Mouse (Mus musculus) small intestine, adult 2 months (tissue): ENCODE data around the gene Cfap54. TPM values are rescaled to one million over a fixed set of nuclear protein-coding genes. Genes with fewer than 3 reads are reported as not detected.

Source experiments
- H3K27ac ChIP-seq: fragments of 200-500 bp; 2 replicates; pipeline ENCODE4 v1.5.1; 2012; ENCODE audit warnings: low read depth, low read length, control low read depth, inconsistent platforms; ENCODE audit not compliant: insufficient read depth
- H3K27me3 ChIP-seq: fragments of 200-500 bp; 2 replicates; pipeline ENCODE4 v1.6.1; 2012; ENCODE audit warnings: mild to moderate bottlenecking, moderate library complexity, low read length, inconsistent platforms; ENCODE audit not compliant: control insufficient read depth, insufficient read depth
- H3K36me3 ChIP-seq: fragments of 200-500 bp; 2 replicates; pipeline ENCODE4 v1.6.1; 2012; ENCODE audit warnings: mild to moderate bottlenecking, low read length, control low read depth, inconsistent platforms; ENCODE audit not compliant: control insufficient read depth, insufficient read depth
- H3K4me1 ChIP-seq: fragments of 200-500 bp; 2 replicates; pipeline ENCODE4 v1.6.1; 2012; ENCODE audit warnings: low read length, inconsistent platforms, mixed read lengths; ENCODE audit not compliant: control insufficient read depth, insufficient read depth, insufficient read length
- H3K4me3 ChIP-seq: fragments of 200-500 bp; 2 replicates; pipeline ENCODE4 v1.5.1; 2012; ENCODE audit warnings: low read depth, mild to moderate bottlenecking, control low read depth, inconsistent platforms, low read length, moderate library complexity
- CTCF ChIP-seq: fragments of 200-500 bp; IDR thresholded peaks from 2 replicates; pipeline ENCODE4 v1.5.1; 2012; ENCODE audit warnings: low read depth, mild to moderate bottlenecking, control low read depth, inconsistent platforms, low read length, moderate library complexity, mixed read lengths; ENCODE audit not compliant: insufficient replicate concordance, insufficient read length; ENCODE audit errors: extremely low read depth
- POLR2A ChIP-seq: fragments of 200-500 bp; IDR thresholded peaks from 2 replicates; pipeline ENCODE4 v1.6.1; 2012; ENCODE audit warnings: low read depth, mild to moderate bottlenecking, control low read depth, inconsistent platforms, low read length, moderate library complexity
- WGBS: fragments of 180-500 bp; shearing (Covaris S2); methylation state at CpG from one replicate; pipeline ENCODE4 v1.1.7; 2018; 5-methylcytosine and 5-hydroxymethylcytosine counted together
- polyA plus RNA-seq: library from polyadenylated mRNA; depleted of rRNA; stranded (reverse); fragments of >200 nt; gene quantifications from 2 replicates; pipeline ENCODE4 v1.2.3, GENCODE M21; 2012

Gene Cfap54
- polyA plus RNA-seq, 1 experiment = 0.13 TPM

DNA sequence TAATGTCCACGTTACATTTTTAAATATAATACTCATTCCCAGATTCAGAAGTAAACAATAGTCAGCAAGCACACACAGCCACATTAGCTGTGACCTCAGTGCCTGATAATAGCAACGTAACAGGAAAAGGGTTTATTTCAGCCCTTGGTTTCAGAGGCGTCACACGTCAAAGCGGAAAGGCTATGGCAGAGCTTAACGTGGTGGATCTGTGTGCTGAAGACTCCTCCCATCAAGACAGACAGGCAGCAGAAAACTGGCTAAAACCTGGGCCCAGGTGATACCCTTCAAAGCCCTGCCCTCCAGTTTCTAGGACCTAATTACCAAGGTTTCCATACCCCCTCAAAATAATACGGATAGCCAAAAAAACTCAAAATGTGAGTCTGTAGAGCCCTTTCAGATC lies 16.0 kb upstream of the Cfap54 start:
- 87% methylated on average over 7 of the region's 7 CpGs for WGBS
- H3K27me3 ChIP-seq = no peaks in the 10 kb centered on the region; the same call in 1 of the 2 replicates
- no peak overlapping the region for H3K27ac ChIP-seq
- H3K4me3 ChIP-seq = no peak overlapping the region
- H3K4me1 ChIP-seq = no peaks in the 10 kb centered on the region
- no peaks in the 10 kb centered on the region for H3K36me3 ChIP-seq
- TF ChIP-seq POLR2A = no peak
- TF ChIP-seq CTCF = no peak

GRCm38 (mm10) chr10:93095827-93096226 lies 14.4 kb upstream of the Cfap54 start:
- no peak overlapping the region for H3K4me3 ChIP-seq
- no peaks in the 10 kb centered on the region; the same call in 1 of the 2 replicates for H3K27me3 ChIP-seq
- no peak overlapping the region for H3K27ac ChIP-seq
- no peaks in the 10 kb centered on the region for H3K36me3 ChIP-seq
- no peak for TF ChIP-seq CTCF
- no peak for TF ChIP-seq POLR2A
- WGBS = 75% methylated on average over 4 of the region's 4 CpGs
- no peaks in the 10 kb centered on the region for H3K4me1 ChIP-seq

DNA sequence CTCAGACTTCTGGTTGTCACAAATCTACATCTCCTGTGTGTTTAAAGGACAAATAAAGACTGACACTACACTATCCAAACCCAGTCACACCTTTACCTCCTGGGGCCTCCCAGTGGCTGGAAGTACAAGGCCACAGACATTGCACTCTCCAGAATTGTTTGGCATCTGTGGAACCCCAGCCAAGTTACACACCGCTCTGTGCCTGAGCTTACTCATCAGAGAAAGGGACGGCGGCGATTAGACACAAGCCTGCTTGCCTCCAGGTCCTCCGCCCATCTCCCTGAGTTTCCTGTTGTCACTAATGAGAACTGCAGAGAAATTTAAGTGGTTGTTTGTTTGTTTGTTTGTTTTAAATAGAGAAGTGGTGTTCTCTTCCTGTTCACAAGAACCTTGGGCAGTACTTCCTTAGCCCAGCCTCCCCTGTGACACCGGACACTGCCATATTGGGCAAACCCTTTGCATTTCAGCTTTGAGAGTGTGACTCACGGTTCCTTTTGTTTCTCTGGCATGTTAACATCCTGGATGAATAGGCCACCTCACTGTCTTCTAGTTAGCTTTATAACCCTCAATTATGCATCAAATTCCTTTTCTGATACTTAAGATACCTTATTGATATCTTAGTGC lies 13.7 kb upstream of the Cfap54 start:
- 70% methylated on average over 7 of the region's 7 CpGs for WGBS

DNA sequence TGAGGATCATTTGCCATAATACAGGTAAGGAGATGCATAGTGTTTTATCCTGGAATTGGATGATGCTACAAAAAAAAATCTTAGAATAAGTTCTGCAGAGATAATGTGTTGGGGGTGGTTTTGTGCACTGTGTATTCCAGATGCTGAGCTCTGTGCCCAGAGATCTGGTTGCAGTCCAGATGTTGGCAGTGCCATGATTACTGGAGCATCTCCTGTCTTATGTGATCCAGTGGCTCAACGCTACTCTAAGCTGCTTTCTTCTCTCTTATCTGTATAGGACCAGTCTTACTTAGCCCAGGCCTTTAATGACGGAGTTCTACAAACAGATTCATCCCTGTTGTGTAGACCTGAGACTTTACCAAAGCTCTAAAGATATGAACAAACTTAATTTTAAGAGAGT lies 10.5 kb upstream of the Cfap54 start:
- Histone ChIP-seq H3K4me1 (no peaks in the 10 kb centered on the region), H3K27ac (no peak overlapping the region), H3K27me3 (no peaks in the 10 kb centered on the region), H3K4me3 (no peak overlapping the region), H3K36me3 (no peaks in the 10 kb centered on the region)
- TF ChIP-seq CTCF (no peak), POLR2A (no peak)
- 86% methylated on average over 2 of the region's 2 CpGs for WGBS

More for the DNA sequence above, 13.7 kb upstream of the Cfap54 start:
- Histone ChIP-seq H3K4me1 (no peaks in the 10 kb centered on the region), H3K27me3 (no peaks in the 10 kb centered on the region), H3K27ac (no peak overlapping the region), H3K4me3 (no peak overlapping the region), H3K36me3 (no peaks in the 10 kb centered on the region)
- TF ChIP-seq POLR2A = no peak

- WGBS = 59% methylated on average over 6 of the region's 6 CpGs
- H3K27me3 ChIP-seq = no peaks in the 10 kb centered on the region
- no peaks in the 10 kb centered on the region for H3K36me3 ChIP-seq
- H3K4me3 ChIP-seq = no peak overlapping the region
- H3K4me1 ChIP-seq = no peaks in the 10 kb centered on the region
- no peak for TF ChIP-seq CTCF
- TF ChIP-seq POLR2A = no peak
- no peak overlapping the region for H3K27ac ChIP-seq
Measured at GRCm38 (mm10) chr10:93090241-93090640, 8.8 kb upstream of the Cfap54 start.

GRCm38 (mm10) chr10:93088396-93089048 lies 7.1 kb upstream of the Cfap54 start:
- 59% methylated on average over 11 of the region's 11 CpGs for WGBS
- no peak for TF ChIP-seq POLR2A
- TF ChIP-seq CTCF = no peak
- Histone ChIP-seq H3K27ac (no peak overlapping the region), H3K27me3 (no peaks in the 10 kb centered on the region), H3K4me3 (no peak overlapping the region), H3K36me3 (no peaks in the 10 kb centered on the region), H3K4me1 (no peaks in the 10 kb centered on the region)

DNA sequence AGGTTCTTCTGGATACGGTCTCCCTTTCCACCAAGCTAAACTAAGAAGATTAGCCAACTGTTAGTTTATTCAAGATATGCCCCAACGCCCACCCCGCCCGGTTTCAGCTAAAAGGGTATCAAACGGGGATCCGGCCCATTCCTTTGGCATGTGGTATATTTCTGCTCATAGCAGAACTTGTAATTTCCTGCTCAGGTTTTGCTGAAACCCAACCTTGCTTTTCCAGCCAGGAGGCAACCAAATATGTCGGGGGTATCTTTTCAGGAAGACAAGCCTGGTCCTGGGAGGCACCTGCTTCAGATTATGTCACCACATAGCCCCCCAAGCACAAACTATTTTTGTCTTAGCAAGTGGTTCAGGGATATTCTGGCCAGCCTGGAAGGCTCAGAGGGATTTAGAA lies 6.1 kb upstream of the Cfap54 start:
- no peak overlapping the region for H3K27ac ChIP-seq
- WGBS = 66% methylated on average over 7 of the region's 7 CpGs
- no peaks in the 10 kb centered on the region for H3K27me3 ChIP-seq
- no peak overlapping the region for H3K4me3 ChIP-seq
- no peaks in the 10 kb centered on the region for H3K4me1 ChIP-seq
- no peak for TF ChIP-seq CTCF
- no peak for TF ChIP-seq POLR2A
- no peaks in the 10 kb centered on the region for H3K36me3 ChIP-seq
